Mouse (Mus musculus): ENCODE data around the gene Rab44.

- TF ChIP-seq CTCF (IDR thresholded peaks at IDR 0.05; ENCODE audit: low read depth) (no peak), EP300 (IDR thresholded peaks at IDR 0.05; ENCODE audit: low read depth) (no peak)
Measured at GRCm38 (mm10) chr17:29065971-29066370, 48.0 kb upstream of the Rab44 start.
